Mouse (Mus musculus) stomach, embryonic 16.5 days (tissue): ENCODE measurements around the gene Polr1e. TPM values are rescaled to one million over a fixed set of nuclear protein-coding genes. Genes with fewer than 3 reads are reported as not detected.
"Not testable (repeated sequence)": the region's sequence is repeated elsewhere in the genome, so short reads cannot be mapped to it uniquely, and the experiment has no call there.

Experiments
- ATAC-seq: fragments of 200-750 bp; cut with Nextera tagmentation; 2 replicates; pipeline ENCODE4 v1.8.0; 2017; ENCODE audit warnings: moderate number of reproducible peaks, moderate TSS enrichment; ENCODE audit not compliant: insufficient read depth, low FRiP score
- H3K27ac ChIP-seq: fragments of 300-500 bp; sonication (generic); 2 replicates; pipeline ENCODE4 v1.5.1; 2014; ENCODE audit warnings: low read length
- H3K27me3 ChIP-seq: fragments of 300-500 bp; sonication (generic); 2 replicates; pipeline ENCODE4 v1.6.1; 2014; ENCODE audit warnings: low read length, control low read depth, mixed read lengths; ENCODE audit not compliant: control insufficient read depth, insufficient read depth
- H3K36me3 ChIP-seq: fragments of 300-500 bp; sonication (generic); 2 replicates; pipeline ENCODE4 v1.6.1; 2014; ENCODE audit warnings: low read length; ENCODE audit not compliant: control insufficient read depth, insufficient read depth
- H3K4me1 ChIP-seq: fragments of 300-500 bp; sonication (generic); 2 replicates; pipeline ENCODE4 v1.6.1; 2014; ENCODE audit warnings: low read length, control low read depth, mixed read lengths; ENCODE audit not compliant: control insufficient read depth, insufficient read depth
- H3K4me2 ChIP-seq: fragments of 300-500 bp; sonication (generic); 2 replicates; pipeline ENCODE4 v1.6.1; 2014; ENCODE audit warnings: low read depth, low read length, mixed read lengths
- H3K4me3 ChIP-seq: fragments of 300-500 bp; sonication (generic); replicated peaks from 2 replicates; pipeline ENCODE4 v1.5.1; 2014; ENCODE audit warnings: mild to moderate bottlenecking, low read length
- H3K9ac ChIP-seq: fragments of 300-500 bp; sonication (generic); 2 replicates; pipeline ENCODE4 v1.6.1; 2014; ENCODE audit warnings: low read length
- H3K9me3 ChIP-seq: fragments of 300-500 bp; sonication (generic); replicated peaks from 2 replicates; pipeline ENCODE4 v1.6.1; 2016; ENCODE audit warnings: low read length, control low read depth; ENCODE audit not compliant: control insufficient read depth
- WGBS: fragments of 180-500 bp; shearing (Covaris S2); extraction: QIAGEN DNeasy Blood & Tissue Kit; methylation state at CpG from one replicate; pipeline ENCODE4 v1.1.7; 2014; 5-methylcytosine and 5-hydroxymethylcytosine counted together
- polyA plus RNA-seq: library from polyadenylated mRNA; unstranded; fragments of >200 nt; fragmentation: Nextera tagmentation; extraction: Ambion mirVana; gene quantifications from 2 replicates; pipeline ENCODE4 v1.2.1, GENCODE M21; 2015

Gene Polr1e
- polyA plus RNA-seq, 1 experiment from 2014 or later: 32.7 TPM

DNA sequence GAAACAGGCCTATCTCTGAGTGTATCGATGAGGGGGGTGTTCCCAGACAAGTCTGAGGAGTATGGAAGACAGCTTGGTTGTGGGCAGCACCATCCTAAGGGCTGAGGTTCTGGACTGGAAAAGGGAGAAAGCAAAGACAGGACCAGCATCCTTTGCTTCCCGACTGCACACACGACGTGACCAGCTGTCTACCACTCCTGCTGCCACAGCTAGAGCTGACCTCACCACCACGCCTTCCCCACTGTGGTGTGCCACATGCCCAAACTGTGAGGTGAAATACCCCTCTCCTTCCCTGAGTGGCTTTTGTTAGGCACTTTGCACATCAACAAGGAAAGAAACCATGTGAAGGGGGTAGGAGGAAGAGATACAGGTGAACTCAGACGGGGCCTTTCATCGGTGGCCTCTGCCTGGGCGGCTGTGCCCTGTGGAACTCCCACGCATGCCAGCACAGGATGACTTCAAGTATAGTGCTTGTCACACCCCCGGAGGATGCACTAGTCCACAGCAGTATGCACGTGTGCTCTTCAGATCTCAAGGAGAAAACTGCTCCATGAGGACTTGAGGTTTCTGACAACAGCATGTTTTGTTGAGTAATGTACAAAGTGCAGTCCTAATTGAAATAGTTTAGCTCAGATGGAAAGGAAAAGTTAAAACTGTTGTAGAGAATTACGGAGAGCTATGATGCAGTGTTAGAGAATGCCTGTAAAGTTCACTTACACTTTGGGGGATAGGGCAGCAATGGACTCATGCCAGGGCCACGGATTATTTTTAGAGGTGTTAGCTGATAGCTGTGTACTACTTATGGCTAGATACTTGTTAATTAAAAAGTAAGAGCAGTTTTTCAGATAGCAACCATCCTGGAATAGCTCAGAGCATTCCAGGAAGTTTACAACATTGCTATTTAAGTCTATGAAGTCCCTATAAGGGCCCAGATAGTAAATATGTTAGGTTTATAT is 19.4 kb downstream of the Polr1e start:
- Histone ChIP-seq H3K27ac (no peak overlapping the region), H3K9ac (no peak overlapping the region), H3K36me3 (peaks cover 5% of the 10 kb centered on the region; the same call in 1 of the 2 replicates), H3K4me1 (peaks cover 12% of the 10 kb centered on the region; the same call in 1 of the 2 replicates), H3K9me3 (no peaks in the 10 kb centered on the region), H3K27me3 (no peaks in the 10 kb centered on the region), H3K4me3 (no peak overlapping the region), H3K4me2 (no peak overlapping the region)
- WGBS: 88% methylated on average over 13 of the region's 13 CpGs
- ATAC-seq: no peak

DNA sequence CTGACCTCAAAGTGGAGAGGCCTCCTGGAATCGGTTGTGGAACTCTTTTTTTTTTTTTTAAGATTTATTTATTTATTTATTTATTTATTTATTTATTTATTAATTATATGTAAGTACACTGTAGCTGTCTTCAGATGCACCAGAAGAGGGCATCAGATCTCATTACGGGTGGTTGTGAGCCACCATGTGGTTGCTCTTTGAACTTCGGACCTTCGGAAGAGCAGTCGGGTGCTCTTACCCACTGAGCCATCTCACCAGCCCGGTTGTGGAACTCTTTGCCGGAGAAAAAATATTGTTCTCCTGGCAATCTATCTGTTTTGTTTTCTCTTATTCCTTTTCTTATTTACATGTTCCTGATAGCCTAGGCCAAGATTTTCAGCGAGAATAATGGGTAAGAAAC is 20.5 kb downstream of the Polr1e start:
- H3K4me2 ChIP-seq, H3K4me3 ChIP-seq, ATAC-seq, H3K27me3 ChIP-seq, H3K27ac ChIP-seq, H3K9me3 ChIP-seq, H3K36me3 ChIP-seq, H3K9ac ChIP-seq: not testable (repeated sequence)
- H3K4me1 ChIP-seq: peaks cover 12% of the 10 kb centered on the region; the same call in 1 of the 2 replicates
- WGBS: 54% methylated on average over 8 of the region's 8 CpGs

DNA sequence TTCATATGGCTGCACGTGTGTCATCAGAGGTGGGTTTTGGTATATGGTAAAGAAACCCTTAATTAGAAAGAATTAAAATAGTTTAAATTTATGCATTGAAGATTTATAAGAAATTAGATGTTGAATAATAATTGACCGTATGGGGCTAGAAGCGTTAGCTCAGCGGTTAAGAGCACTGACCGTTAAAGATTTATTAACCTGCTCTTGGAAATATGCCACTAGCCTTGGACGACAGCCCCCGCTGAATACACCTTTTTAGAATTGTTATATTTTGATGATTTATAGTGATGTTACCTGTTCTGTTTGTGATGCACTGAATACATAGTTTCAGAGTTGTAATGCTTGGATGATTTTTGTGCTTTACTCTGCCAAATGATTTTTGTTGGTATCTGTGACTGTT is 21.2 kb downstream of the Polr1e start:
- not testable (repeated sequence) for H3K9ac ChIP-seq, H3K4me3 ChIP-seq, H3K9me3 ChIP-seq, H3K27ac ChIP-seq, ATAC-seq, H3K27me3 ChIP-seq, H3K36me3 ChIP-seq, H3K4me2 ChIP-seq
- peaks cover 11% of the 10 kb centered on the region; the same call in 1 of the 2 replicates for H3K4me1 ChIP-seq
- 86% methylated on average over 7 of the region's 7 CpGs for WGBS

DNA sequence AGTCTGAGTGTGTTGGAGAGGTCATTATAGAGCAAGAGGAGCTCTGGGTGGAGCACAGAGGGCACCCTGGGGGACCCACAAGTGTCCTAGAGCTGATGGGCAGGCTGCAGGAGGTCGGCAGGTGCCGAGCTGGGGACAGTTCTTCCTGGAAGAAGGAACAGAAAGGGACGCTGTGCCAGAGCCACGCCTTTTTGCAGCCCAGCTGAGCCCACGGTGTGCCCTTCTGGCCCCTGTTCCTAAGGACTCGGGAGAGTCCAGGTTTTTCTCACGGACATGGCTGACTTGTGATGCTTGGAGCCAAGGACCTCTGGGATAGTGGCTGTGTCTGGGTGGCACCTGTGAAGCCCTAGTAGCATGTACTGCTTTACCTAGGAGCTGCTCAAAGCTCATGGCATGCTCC is 22.4 kb downstream of the Polr1e start:
- Histone ChIP-seq H3K9me3 (no peaks in the 10 kb centered on the region), H3K4me1 (no peaks in the 10 kb centered on the region), H3K4me3 (no peak overlapping the region), H3K9ac (no peak overlapping the region), H3K27me3 (no peaks in the 10 kb centered on the region), H3K36me3 (peaks cover 5% of the 10 kb centered on the region; the same call in 1 of the 2 replicates), H3K27ac (no peak overlapping the region), H3K4me2 (no peak overlapping the region)
- 76% methylated on average over 7 of the region's 7 CpGs for WGBS
- ATAC-seq: no peak

DNA sequence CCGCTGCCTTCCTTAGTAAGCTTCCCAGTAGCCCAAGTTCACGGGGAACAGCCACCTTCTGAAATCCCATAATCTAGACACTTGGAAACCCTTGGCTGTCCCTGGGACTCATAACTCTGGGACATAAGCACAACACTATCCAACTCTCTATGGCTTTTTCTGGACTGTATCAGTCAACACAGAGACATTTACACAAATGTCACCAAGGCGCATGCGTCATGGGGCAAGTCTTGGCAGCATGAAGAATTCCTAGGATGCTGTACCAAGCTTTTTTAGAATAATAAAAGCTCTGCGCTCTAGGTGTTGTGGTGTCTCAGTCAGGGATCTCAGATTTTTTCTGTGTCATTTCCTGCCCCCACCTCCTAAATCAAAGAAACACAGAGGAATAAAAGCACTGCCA is 28.3 kb downstream of the Polr1e start:
- ATAC-seq: no peak
- no peaks in the 10 kb centered on the region for H3K9me3 ChIP-seq
- no peak overlapping the region for H3K4me2 ChIP-seq
- no peaks in the 10 kb centered on the region for H3K27me3 ChIP-seq
- H3K4me3 ChIP-seq: no peak overlapping the region
- no peak overlapping the region for H3K27ac ChIP-seq
- 92% methylated on average over 5 of the region's 5 CpGs for WGBS
- H3K36me3 ChIP-seq: 0 out of 2 replicates have a peak, but pooled peaks cover 1% of the 10 kb centered on the region
- no peaks in the 10 kb centered on the region for H3K4me1 ChIP-seq
- H3K9ac ChIP-seq: no peak overlapping the region

DNA sequence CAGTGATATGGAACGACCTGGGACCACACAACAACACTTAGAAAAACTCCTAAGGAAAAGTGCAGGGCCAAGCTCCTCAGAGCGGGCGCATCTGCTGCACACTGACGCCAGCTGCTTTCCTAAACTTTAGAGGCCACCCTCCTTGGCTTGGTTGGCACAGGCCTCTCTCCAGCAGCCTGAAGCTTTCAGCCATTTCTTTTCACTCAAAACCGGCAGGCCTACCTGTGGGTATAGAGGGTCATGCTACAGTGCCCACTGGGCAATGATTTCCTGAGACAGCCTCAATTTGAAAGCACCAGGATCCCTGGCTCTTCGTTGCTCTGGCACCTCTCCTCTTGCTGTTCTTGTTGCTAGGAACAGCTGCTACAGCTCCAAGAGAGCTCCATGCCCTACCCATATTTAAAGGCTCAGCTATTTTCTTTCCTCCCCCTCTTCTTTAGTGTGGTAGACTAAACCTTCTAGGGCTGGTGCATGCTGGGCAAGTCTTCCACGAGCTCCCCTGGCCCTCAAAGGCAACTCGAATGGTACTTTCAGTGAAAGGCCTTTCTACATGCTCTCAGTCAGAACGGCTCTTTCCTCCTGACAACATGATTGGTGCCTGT is 29.0 kb downstream of the Polr1e start:
- Histone ChIP-seq H3K4me3 (no peak overlapping the region), H3K9ac (no peak overlapping the region), H3K4me2 (no peak overlapping the region), H3K9me3 (no peaks in the 10 kb centered on the region), H3K36me3 (no peaks in the 10 kb centered on the region), H3K27ac (no peak overlapping the region), H3K4me1 (no peaks in the 10 kb centered on the region), H3K27me3 (no peaks in the 10 kb centered on the region)
- 85% methylated on average over 9 of the region's 9 CpGs for WGBS
- no peak for ATAC-seq

DNA sequence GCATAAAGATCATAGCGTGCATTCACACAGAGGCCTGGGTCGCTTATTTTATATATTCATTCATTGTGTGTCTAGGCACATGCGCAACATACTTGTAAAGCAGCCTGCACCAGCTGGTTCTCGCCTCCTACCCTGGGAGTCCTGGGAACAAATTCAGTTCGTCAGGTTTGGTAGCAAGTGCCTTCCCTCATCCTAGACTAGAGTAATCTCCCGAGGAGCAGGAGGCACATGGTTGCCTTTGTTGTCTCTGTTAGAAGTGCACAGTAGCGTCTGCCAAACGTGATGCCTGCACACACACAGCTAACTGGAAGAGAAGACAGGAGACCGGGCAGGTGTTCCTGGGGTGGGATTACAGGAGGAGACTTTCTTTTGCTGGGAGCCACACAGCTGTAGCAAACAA is 29.6 kb downstream of the Polr1e start:
- H3K9ac ChIP-seq: no peak overlapping the region
- 80% methylated on average over 9 of the region's 9 CpGs for WGBS
- no peak overlapping the region for H3K4me3 ChIP-seq
- H3K9me3 ChIP-seq: no peaks in the 10 kb centered on the region
- no peaks in the 10 kb centered on the region for H3K4me1 ChIP-seq
- no peak overlapping the region for H3K27ac ChIP-seq
- no peaks in the 10 kb centered on the region for H3K36me3 ChIP-seq
- no peak overlapping the region for H3K4me2 ChIP-seq
- ATAC-seq: no peak
- H3K27me3 ChIP-seq: no peaks in the 10 kb centered on the region

DNA sequence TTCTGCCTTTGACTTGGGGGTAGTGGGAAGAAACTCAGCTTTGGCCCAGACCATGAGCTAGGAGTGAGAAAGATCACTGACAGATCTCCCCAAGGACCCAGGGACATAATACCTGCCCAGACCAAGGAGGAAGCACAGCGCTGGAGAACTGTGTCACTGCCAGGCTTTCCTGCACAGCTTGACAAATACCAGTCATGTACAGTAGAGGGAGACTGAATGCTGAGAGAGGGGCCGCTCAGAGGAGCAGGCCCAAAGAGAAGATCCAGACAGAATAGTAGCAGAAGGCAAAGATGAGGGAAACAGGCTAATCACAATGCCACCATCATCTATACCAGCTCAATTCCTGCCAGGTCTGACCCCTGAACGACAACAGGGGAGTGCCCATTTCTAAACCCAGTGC is 36.5 kb downstream of the Polr1e start:
- 55% methylated on average over 3 of the region's 3 CpGs for WGBS
- no peak for ATAC-seq

DNA sequence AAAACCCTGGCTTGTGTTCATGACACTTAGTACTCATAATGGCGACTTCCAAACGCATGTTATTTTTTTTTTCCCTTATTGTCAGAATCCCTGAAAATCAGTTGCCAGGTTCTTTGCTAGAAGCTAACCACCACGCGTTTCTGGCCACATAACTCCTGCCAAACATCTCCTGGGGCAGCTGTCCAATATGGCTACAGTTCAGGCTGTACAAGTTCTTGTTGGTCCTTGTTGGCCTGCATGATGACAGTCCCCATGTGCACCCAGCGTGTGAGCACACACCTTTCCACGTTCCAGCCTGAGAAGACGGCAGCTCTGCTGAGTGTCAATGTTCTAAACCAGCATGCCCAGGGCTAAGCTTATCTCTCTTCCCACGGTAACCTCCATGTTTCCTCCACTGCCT is 37.1 kb downstream of the Polr1e start:
- no peak overlapping the region for H3K4me2 ChIP-seq
- ATAC-seq: no peak
- H3K9ac ChIP-seq: no peak overlapping the region
- 83% methylated on average over 8 of the region's 8 CpGs for WGBS
- H3K4me3 ChIP-seq: no peak overlapping the region
- no peaks in the 10 kb centered on the region for H3K4me1 ChIP-seq
- no peaks in the 10 kb centered on the region for H3K27me3 ChIP-seq
- no peaks in the 10 kb centered on the region for H3K9me3 ChIP-seq
- no peak overlapping the region for H3K27ac ChIP-seq
- H3K36me3 ChIP-seq: 0 out of 2 replicates have a peak, but pooled peaks cover 8% of the 10 kb centered on the region

More for the DNA sequence above, 36.5 kb downstream of the Polr1e start:
- Histone ChIP-seq H3K27me3 (no peaks in the 10 kb centered on the region), H3K4me1 (no peaks in the 10 kb centered on the region), H3K4me2 (no peak overlapping the region), H3K27ac (no peak overlapping the region), H3K9me3 (no peaks in the 10 kb centered on the region), H3K36me3 (0 out of 2 replicates have a peak, but pooled peaks cover 8% of the 10 kb centered on the region), H3K4me3 (no peak overlapping the region), H3K9ac (no peak overlapping the region)
